Mouse (Mus musculus): Measurements from ENCODE around the gene Idua.

Gene Idua

DNA sequence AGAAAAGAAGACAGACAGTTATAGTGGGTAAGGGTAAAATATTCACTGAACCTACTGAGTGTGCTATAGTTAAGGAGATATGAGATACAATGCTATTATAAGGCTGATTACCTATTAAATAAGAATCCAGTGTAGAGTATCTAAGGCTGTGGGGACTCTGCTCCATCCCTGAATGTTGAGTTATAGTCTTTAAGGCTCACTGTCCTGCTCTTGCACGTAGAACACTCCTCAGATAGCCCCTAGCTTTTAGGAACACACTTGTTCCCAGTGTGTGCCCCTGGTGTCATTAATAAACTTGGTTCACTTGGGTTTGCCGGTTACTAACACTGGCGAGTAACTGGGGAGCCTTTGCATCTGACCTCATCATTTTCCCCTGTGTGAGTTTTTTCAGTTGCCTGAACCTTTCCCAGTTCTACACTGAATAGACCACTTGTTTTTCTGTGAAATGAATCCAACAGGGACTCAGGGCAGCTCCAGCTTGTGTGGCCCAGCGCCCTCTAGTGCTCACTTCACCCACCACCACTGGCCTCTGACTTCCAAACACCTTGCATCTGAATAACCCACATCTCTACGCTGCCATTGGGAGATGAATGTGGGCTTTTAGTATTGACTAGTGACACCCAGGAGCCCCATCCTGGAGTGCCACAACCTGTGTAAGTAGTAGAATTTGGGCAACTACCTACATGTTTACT is 66.6 kb downstream of the Idua start:
- DNase-seq (ENCODE audit: low spot score) = peak; percentile 64

GRCm38 (mm10) chr5:108727425-108727824 is 67.3 kb downstream of the Idua start:
- DNase-seq (ENCODE audit: low spot score) = no peak
